Mouse (Mus musculus): ENCODE data around the gene Napepld.
"Not testable (repeated sequence)": the region's sequence is repeated elsewhere in the genome, so short reads cannot be mapped to it uniquely, and the experiment has no call there.

Gene Napepld

GRCm38 (mm10) chr5:21703708-21704107 lies 2.5 kb upstream of the Napepld start:
- no peak for DNase-seq (ENCODE audit: low spot score)

- DNase-seq (ENCODE audit: low spot score), result no peak
Measured at GRCm38 (mm10) chr5:21702873-21703475, 1.8 kb upstream of the Napepld start.

GRCm38 (mm10) chr5:21702009-21702364 lies 791 bp upstream of the Napepld start:
- DNase-seq (ENCODE audit: low spot score), result no peak

- no peak for DNase-seq (ENCODE audit: low spot score)
Measured at GRCm38 (mm10) chr5:21700934-21701333, 262 bp downstream of the Napepld start.

- DNase-seq (ENCODE audit: low spot score), result no peak
Measured at GRCm38 (mm10) chr5:21700272-21700821, 849 bp downstream of the Napepld start.

- DNase-seq (ENCODE audit: low spot score), result not testable (repeated sequence)
Measured at GRCm38 (mm10) chr5:21699555-21699954, 1.6 kb downstream of the Napepld start.

- no peak for DNase-seq (ENCODE audit: low spot score)
Measured at GRCm38 (mm10) chr5:21694854-21695490, 6.2 kb downstream of the Napepld start.

GRCm38 (mm10) chr5:21693372-21693870 lies 7.8 kb downstream of the Napepld start:
- no peak for DNase-seq (ENCODE audit: low spot score)

- DNase-seq (ENCODE audit: low spot score), result no peak
Measured at GRCm38 (mm10) chr5:21692230-21692629, 9.0 kb downstream of the Napepld start.

- DNase-seq (ENCODE audit: low spot score), result no peak
Measured at GRCm38 (mm10) chr5:21687042-21687441, 14.2 kb downstream of the Napepld start.

- DNase-seq (ENCODE audit: low spot score), result no peak
Measured at GRCm38 (mm10) chr5:21685001-21685400, 16.2 kb downstream of the Napepld start.

GRCm38 (mm10) chr5:21683811-21684210 lies 17.4 kb downstream of the Napepld start:
- DNase-seq (ENCODE audit: low spot score), result no peak

GRCm38 (mm10) chr5:21680940-21681339 lies 20.3 kb downstream of the Napepld start:
- DNase-seq (ENCODE audit: low spot score), result no peak

GRCm38 (mm10) chr5:21680029-21680428 lies 21.2 kb downstream of the Napepld start:
- DNase-seq (ENCODE audit: low spot score), result no peak

GRCm38 (mm10) chr5:21678363-21678762 lies 22.8 kb downstream of the Napepld start:
- DNase-seq (ENCODE audit: low spot score), result no peak

GRCm38 (mm10) chr5:21677939-21678338 lies 23.3 kb downstream of the Napepld start:
- no peak for DNase-seq (ENCODE audit: low spot score)

- DNase-seq (ENCODE audit: low spot score), result no peak
Measured at GRCm38 (mm10) chr5:21675494-21675893, 25.7 kb downstream of the Napepld start.

- DNase-seq (ENCODE audit: low spot score), result no peak
Measured at GRCm38 (mm10) chr5:21675019-21675418, 26.2 kb downstream of the Napepld start.

- DNase-seq (ENCODE audit: low spot score), result no peak
Measured at GRCm38 (mm10) chr5:21673742-21674141, 27.5 kb downstream of the Napepld start.

- DNase-seq (ENCODE audit: low spot score), result peak; percentile 51
Measured at GRCm38 (mm10) chr5:21672812-21673635, 28.2 kb downstream of the Napepld start.

- no peak for DNase-seq (ENCODE audit: low spot score)
Measured at GRCm38 (mm10) chr5:21669307-21669706, 31.9 kb downstream of the Napepld start.

All from T-cell, adult 2 months (primary cell).